Mouse (Mus musculus): ENCODE measurements around the gene Thsd7b.
A peak's percentile ranks its signal among the peaks of the same experiment; 100 is the strongest.

Thsd7b gene

DNA sequence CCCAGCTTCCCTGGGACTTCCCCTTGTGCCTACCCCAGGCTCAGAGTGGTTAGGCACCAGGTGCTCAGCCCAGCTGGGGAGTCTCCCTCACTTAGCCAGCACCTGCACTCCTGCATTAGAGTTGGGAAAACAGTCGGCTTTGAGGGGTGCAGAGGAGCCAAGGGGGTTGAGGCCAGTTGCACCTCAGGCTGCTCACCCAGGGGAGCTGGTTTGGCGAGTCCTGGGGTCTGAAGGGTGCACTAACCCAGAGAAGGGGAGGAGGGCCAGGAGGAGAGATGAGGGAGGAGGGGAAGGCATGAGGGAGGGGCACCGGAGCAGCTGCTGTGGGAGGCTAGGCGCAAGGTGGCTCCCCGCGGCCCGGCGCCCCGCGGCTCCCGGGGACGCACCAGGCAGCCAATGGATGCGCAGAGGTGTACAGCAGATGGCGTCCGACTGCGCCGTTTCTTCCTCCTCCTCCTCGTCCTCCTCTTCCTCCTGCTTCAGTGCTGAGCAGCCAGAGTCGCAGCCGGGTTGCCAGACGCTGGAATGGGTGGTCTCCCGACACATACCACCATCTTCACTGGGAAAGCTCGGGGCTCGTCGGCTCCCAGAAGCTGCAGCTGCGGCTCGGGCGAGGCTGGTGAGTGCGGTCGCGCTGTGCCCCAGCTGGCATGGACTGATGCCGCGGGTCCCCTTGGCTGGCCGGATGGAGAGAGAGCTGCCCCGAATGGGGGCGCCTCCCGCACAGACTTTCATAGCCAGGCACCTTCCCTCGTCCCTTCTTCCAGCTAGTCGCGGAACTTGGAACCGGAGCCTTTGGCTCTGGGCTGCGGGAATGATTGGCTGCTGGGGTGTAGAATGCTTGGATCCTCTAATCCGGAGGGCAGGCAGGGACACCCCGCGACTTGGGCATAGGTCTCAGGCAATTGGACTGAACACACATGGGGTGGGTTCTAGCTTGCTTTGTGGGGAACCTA is at the start of gene Thsd7b:
Gene Thsd7b (plus strand): TSS at position 321 of the 956 bp plus-strand sequence.
- peak; percentile 42 for DNase-seq (ENCODE audit: low spot score)

DNA sequence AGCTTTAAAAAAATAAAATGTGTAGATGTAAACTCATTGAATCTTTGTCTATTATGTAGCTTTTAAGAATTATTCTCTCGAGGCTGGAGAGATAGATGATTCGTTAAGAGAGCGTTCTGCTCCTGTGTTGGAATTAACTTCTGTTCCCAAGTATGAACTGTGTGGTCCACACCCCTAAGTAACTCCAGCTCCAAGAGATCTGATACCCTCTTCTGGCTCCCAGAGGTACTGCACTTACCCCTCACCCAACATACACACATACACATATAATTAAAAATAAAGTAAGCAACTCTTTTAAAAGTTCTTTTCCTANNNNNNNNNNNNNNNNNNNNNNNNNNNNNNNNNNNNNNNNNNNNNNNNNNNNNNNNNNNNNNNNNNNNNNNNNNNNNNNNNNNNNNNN is 28.8 kb upstream of the Thsd7b start:
- DNase-seq (ENCODE audit: low spot score) = peak; percentile 53

DNA sequence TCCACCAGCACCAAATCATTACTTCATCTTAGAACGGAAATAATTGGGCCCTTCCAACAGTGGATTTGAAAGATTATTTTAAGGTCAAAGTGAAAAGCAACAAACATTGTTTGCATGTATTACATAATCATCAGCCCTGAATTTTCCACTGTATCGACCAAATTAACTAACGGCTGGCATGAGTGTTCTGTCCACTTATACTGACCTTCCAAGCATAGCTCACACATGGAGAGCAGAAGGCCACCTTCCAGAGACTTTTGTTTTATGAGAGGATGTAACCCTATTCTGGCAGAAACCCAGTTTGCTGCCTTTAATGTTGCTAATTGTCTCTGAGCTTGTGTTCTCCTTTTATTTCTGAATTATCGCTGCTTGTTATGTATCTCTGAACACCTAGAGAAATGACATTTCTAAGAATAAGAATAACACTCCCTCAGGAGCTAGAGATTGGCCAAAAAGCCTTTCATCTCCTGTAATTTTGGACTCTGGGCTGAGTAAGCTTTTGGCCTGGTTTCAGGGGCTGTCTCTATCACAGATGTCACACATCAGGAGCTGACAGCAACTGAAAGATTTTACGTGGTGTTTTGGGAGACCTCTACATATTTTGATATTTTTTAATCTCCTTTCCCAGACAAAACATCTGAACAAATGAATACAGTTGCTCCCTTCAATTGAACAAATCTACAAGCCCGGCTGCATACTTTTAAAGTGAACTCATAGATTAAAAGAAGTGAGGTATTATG is 22.2 kb upstream of the Thsd7b start:
- no peak for DNase-seq (ENCODE audit: low spot score)

DNA sequence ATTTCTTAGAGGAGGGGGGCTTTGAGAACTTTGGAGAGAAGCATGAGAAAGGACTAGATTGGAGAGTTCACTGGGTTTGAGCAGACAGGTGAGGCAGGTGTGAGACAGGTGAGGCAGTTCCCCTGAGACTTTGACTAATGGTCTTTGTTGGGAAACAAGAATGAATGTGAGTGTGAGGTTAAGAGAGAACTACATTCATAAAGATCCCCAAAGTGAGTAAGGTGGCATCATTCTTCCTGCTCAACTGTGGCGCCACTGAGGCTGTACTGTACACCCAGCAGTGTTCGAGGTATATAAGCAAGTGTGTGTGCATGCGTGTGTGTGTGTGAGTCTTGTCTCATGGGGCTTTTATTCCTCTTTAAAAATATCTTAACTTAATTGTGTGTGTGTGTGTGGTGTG is 6.4 kb upstream of the Thsd7b start:
- DNase-seq (ENCODE audit: low spot score) = no peak

DNA sequence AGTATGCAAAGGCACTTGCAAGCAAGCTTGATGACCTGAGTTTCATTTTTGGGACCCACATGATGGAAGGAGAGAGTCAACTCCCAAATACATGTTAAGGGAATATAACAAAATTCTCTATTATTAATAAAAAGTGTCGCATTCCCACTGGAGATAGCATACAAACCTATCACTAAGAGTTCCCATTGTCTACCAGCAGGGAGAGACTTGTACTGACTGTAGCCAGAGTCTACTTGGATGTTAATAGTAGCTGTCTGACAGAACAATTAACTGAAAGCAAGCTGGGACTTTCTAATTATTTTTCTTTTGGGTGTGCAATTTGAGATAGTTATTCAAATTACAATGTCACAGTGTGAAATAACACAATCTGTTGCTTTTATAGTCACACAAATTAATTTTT is 31.1 kb downstream of the Thsd7b start:
- DNase-seq (ENCODE audit: low spot score) = no peak

DNA sequence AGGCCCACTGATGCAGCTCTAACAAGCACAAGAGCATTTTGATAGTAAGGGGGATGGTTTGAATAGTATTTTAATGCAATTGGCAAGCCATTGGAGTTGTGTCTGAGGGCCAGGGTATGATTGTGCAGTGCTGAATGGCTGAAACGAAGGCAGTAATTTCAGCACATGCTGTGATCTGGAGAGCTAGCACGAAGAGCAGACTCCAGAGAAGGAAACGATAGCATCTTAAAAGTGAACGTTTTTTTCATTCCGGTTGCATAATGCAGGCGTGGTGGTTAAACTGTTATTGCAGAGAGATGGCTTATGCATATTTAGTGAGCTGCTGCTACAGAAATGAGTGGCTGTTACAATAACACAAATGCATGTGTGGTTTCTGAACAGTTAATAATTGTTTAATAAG is 51.3 kb downstream of the Thsd7b start:
- no peak for DNase-seq (ENCODE audit: low spot score)

DNA sequence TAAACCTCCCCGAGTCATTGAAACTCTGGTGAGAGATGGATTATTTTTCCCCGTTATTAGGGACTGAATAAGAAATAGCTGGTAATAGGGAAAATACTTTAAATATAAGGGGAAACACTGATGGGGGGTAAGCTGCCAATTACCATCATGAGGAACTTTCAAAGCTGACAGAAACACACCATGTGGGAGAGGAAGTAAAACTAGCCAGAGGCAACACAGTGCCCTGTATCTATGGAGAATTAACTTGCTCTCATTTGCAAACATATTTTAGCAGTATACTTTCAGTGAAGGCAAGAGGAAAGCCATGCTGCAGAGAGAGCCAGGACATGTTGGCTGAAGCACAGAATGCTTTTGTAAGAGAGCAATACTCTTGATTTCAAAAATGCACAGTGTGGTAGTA is 51.7 kb downstream of the Thsd7b start:
- DNase-seq (ENCODE audit: low spot score) = no peak

DNA sequence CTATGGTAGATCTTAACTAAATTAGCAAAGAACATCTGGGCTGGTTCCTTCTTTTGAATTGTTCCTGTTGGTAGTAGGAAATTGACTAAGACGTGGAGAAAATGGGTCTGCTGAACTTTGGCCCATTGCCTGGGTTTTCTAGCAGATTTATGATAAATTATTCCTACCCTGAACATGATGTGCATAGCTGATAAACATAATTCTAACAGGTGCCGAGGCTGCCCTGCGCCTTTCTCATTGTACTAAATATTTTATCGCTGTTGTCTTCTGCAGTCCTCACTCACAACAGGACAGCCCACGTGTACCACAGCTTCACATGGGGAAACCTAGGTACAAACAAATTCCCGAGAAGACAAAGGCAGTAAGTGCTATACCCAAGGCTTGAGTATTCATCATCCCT is 83.5 kb downstream of the Thsd7b start:
- DNase-seq (ENCODE audit: low spot score) = no peak

DNA sequence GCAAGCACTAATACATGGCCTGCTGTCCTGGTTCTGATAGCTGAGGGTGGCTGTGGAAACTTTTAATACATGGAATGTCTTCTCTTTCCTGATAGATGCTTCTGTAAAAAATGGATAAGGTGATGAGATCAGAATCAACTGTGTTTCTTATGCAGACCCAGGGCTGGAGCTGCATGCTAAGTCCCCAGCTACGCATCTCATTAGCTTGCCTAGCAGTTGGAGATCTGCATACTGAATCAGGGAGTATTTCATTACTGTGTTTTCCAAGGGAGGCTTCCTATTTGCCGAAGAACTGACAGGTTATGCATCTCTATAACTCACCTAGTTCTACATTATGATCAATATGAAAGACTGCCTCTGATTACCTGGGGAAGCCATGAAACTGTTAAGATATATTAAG is 84.3 kb downstream of the Thsd7b start:
- DNase-seq (ENCODE audit: low spot score) = no peak

DNA sequence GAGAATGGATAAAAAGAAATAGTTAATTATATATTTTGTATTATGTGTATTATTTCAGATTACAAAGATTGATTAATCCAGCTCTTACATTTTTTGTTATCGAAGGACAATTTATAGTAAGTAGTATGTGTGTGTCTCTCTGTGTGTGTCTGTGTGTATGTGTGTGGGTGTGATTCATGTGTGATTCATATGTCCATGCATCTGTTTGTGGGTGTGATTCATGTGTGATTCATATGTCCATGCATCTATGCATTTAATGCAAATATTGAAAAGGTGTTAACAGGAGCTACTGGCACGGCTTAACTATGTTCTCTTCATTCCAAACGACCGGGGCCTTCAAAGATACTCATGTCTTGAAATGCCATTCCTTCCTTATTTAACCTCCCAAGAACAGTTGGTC is 90.3 kb downstream of the Thsd7b start:
- DNase-seq (ENCODE audit: low spot score) = no peak

DNA sequence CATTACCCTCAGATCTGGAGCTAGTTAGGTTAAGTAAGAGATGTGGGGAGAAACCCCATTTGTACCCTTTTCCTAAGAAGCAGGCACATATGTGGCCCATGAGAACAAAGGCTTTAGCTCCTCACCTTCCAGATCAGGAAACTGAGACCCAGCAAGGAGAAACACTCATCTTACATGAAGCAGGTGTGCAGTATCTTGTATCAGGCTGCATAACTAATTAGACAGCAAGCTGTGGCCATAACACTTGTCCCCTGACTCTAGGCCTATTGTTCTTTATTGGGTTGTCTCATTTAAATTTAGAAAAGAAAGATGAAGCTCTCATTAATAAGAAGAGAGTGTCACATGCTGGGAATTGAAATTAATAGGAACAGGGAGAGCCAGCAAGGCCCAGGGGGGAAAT is 91.7 kb downstream of the Thsd7b start:
- no peak for DNase-seq (ENCODE audit: low spot score)

DNA sequence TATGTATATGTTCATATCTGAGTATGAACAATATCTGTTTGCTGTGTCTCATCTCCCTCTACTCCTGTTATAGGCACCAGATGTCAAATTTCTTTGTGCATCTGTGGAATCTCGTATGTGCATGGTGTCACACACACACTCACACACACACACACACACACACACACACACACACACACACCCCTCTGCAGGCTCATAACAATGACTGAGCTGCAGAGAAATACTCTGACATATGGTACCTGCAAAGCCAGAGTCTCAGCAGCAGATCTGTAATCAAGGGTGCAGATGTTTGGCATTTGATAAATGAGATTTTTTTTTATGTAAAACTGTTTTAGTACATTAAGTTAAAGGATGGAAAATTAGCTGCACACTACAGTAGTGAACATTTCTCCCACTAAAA is 92.5 kb downstream of the Thsd7b start:
- no peak for DNase-seq (ENCODE audit: low spot score)

DNA sequence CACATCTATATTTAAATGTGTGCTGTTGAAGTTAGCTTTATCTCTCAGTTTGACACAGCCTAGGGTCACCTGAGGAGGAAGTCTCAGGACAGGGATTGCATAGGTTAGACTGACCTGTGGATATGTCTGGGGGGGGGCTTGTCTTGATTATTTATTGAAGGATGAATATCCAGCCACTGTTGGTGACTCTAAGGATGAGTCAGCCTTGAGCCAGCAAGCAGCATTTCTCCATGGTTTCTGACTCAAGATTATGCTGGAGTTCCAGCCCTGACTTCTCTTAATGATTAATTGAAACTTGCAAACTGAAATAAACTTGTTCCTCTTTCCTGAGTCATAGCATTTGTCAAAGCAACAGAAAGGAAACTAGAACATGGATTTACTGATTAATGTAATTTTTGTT is 113.4 kb downstream of the Thsd7b start:
- no peak for DNase-seq (ENCODE audit: low spot score)

DNA sequence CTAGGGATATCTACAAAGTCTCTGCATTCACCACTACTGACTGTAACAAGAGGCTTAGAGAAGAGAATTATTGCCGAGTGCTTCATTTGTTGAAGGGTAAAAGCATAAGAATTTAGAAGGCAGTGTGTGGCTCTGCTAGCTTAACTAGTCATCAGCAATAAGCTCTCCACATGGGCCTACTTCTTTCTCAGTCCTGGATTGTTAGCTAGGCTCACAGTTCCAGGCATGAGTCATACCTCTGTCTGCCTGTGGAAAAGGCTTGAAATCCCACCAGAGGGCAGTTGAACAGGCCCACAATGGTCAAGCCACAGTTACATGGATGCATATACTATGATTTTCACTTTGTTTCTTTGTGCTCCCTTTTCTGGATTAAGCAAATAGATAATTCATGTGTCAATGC is 138.5 kb downstream of the Thsd7b start:
- DNase-seq (ENCODE audit: low spot score) = no peak

DNA sequence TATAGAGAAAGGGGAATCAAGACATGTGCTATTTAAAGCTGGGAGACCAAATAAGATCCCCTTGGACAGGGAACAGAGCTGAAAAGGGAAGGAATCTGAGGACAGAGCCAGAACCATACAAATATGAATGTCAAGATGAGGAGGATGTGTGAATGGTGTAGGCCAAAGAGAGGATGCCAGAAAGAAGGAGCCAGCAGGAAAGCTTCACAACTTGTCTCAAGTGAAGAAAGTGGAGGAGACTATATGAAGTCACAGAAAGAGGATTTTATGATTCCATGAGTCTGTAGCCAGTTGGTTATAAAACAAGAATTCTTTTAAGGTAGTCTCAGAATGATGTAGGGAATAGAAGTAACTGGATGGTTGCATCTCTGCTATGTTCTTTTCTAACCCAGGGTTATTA is 148.5 kb downstream of the Thsd7b start:
- no peak for DNase-seq (ENCODE audit: low spot score)

DNA sequence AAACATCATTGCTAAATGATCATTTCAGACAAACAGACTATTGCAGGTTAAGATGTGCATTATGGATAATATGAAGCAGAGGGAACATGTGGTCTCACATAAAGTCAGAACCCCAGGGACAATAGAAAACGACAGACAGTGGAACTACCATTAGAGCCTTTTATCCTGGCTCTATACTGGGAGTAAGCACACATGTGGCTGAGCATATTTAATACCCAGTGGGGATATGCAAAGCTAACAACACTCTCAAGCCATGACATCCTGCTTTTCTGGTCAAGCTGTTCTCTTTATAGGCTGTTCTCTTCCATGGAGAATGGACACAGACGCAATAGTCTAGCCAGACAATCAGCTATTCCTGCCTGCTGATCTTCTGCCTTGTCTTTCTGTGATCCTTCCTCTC is 191.3 kb downstream of the Thsd7b start:
- no peak for DNase-seq (ENCODE audit: low spot score)

DNA sequence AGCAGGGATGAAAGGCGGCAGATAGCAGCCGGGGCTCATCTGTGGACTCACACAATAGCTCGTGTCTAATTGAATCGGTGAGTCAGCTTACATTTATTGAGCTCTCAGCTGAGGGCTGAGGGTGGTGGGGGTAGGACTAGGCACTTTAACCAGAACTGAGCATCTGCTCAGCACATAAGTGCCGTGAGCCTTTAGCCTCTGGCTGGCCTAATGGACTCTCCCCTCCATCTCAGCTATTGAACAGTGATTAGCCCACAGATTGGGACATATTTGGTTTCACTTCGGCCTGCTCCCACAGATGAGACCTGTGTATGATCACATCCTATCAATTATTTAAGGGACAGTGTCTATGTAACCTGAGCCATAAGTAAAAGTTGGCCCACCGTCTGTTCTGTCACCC is 200.4 kb downstream of the Thsd7b start:
- DNase-seq (ENCODE audit: low spot score) = no peak

DNA sequence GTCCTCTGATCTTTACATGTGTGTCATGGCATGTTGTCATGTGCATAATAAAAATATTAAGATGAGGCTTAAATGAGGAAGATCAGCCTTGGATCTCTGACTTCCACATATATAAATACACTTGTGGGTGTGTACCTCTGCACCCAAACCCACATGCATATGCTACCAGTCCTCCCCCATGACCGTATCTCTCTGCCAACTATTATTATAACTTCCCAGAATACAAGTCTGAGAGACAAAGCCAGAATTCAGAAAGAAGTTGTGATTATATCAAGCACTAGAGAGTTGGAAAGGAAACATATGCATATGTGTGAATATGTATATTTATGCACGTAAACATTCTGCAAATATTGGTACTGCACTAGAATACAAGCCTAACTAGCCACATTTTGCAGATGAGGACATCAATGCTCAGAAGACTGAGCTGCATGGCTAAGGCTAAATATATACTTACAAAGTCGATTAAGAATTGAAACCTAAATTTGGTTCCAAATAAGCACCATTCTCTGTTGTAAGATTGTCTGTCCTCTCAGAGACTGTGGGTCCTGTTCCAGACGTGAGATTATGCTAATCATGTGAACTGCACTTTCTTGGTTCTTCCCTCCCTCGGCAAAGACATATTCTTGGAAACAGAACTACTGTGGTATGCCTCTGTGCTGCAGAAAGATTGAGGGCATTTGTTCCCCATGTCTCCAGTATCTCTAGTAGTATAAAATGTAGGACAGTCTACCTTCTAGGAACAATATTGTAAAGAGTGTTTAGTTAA is 211.3 kb downstream of the Thsd7b start:
- no peak for DNase-seq (ENCODE audit: low spot score)

DNA sequence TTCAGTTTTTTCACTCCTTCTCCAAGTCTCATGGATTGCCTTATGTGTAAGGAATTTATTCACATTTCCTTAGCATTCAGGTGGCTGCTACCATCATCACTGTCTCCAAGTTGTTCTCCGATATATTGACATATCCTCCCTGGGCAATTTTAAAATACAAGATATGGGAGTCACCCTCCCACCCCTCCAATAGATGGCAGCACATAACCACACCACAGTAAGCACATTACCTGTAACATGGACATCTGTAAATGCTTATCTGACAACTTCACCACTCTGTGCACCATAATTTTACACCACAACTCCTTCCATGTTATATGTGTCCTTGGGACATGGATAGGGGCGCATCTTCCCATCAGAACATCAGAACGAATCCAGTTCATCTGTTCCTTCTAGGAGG is 218.0 kb downstream of the Thsd7b start:
- DNase-seq (ENCODE audit: low spot score) = no peak

DNA sequence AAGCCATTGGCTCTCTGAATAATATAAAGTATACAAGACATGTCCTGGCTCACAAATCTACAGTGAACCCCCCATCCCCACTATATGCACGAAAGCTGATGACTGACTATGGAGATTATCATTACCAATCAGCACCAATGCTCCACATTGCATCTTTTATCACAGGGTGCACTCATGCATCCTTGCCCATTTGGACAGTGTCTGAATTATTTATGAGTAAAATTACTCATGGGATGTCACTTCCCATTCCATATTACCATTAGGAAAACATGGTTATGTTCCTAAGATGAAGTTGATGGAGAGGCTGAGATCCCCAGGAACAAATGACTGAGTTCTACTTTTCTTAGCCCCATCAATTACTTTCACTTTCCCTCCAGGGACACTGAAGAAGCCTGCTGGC is 220.8 kb downstream of the Thsd7b start:
- DNase-seq (ENCODE audit: low spot score) = no peak

DNA sequence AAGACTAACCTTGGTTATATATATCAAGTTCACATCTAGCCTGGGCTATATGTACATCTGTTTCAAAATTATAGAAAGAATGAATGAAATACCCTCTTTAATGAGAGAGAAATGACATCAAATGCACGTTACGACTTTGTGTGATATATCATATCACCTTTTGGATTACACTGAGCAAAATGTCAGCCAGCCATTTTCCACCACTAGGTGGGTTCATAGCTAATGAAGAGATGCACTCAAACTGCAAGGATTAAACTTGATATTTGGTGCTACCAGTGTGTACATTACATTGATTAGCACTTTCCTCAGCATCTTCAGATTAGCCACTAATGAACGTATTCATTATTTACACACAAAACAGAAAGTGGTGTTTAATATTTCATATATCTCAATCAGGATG is 228.6 kb downstream of the Thsd7b start:
- no peak for DNase-seq (ENCODE audit: low spot score)

DNA sequence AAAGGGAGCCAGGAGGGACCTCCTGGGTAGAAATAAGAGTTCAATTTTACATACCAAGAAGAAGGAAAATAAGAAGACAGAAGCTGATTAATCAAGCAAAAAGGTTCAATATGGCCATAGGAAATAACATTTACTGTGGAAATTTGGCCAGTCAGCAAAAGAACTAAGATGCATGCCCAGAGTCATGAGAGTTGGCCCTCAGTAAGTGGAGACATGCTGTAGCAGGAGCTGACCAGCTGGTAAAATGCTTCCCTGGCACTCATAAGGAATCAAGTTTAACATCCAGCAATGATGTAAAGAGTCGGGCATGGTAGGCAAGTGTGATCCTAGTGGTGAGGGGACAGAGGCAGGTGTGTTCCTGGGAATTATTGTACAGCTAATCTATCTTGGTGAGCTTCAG is 243.3 kb downstream of the Thsd7b start:
- no peak for DNase-seq (ENCODE audit: low spot score)

DNA sequence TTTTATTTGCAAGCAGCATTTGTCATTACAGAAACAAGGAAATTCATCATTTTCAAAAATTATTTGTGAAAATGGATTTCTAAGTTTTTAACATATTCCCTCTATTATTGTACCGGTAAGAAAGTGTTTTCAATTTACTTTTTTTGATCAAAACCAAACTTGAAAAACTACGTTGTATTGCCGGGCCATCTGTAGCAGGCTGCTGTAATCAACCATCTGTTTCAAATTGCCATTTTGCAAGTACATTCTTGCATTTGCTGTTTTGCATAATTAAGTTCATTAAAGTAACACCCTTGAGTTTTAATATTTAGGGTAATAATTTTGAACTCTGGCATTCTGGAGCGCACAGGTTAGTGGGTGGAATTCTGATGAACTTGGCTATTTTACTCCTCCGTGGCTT is 246.6 kb downstream of the Thsd7b start:
- DNase-seq (ENCODE audit: low spot score) = no peak
